Mouse (Mus musculus) CH12.LX (cell line): ENCODE results near the gene Lrrfip1. TPM values are rescaled to one million over a fixed set of nuclear protein-coding genes. Genes with fewer than 3 reads are reported as not detected.

Source experiments
- DNase-seq: peaks from one replicate; pipeline ENCODE4 v3.0.0-alpha.2; 2013; ENCODE audit errors: extremely low read depth
- H3K27ac ChIP-seq: 2 replicates; pipeline ENCODE4 v1.5.1; 2012; ENCODE audit warnings: low read depth, mild to moderate bottlenecking, control low read depth, moderate library complexity; ENCODE audit not compliant: insufficient read depth
- H3K27me3 ChIP-seq: replicated peaks from 2 replicates; pipeline ENCODE3; 2012; ENCODE audit warnings: inconsistent platforms
- H3K36me3 ChIP-seq, 2 experiments: replicated peaks in 1 of 2; 2 replicates each; pipeline versions ENCODE3 to v1.6.1; 2012; ENCODE audit warnings: inconsistent platforms in 1 of 2, low read length in 1 of 2, mild to moderate bottlenecking in 1 of 2, mixed read lengths in 1 of 2, moderate library complexity in 1 of 2; ENCODE audit not compliant: control insufficient read depth in 1 of 2, insufficient read depth in 1 of 2
- H3K4me1 ChIP-seq, 2 experiments: 2 replicates each; pipeline ENCODE4 v1.6.1; 2012; ENCODE audit warnings: inconsistent platforms in 1 of 2, moderate library complexity in 1 of 2; ENCODE audit not compliant: insufficient read depth in 2 of 2, control insufficient read depth in 1 of 2
- H3K4me2 ChIP-seq: 2 replicates; pipeline ENCODE4 v1.6.1; 2012; ENCODE audit warnings: low read depth, mild to moderate bottlenecking, control low read depth; ENCODE audit not compliant: poor library complexity, insufficient read depth, severe bottlenecking
- H3K4me3 ChIP-seq, 3 experiments: fragments of 150-350 bp in 1 of 3; sonication (generic) in 1 of 3; replicated peaks in 1 of 3; 2 replicates each; pipeline versions ENCODE3 to v1.5.1; 2011 to 2012; ENCODE audit warnings: low read depth in 2 of 3, low read length in 2 of 3, mild to moderate bottlenecking in 2 of 3, moderate library complexity in 2 of 3, control low read depth in 1 of 3, improper control_type of control experiment in 1 of 3, inconsistent platforms in 1 of 3, mixed read lengths in 1 of 3; ENCODE audit not compliant: poor library complexity in 1 of 3
- H3K79me2 ChIP-seq: replicated peaks from 2 replicates; pipeline ENCODE4 v1.6.1; 2012; ENCODE audit warnings: mild to moderate bottlenecking, moderate library complexity; ENCODE audit not compliant: control insufficient read depth, poor library complexity, insufficient read depth, severe bottlenecking; ENCODE audit errors: extremely low read depth
- H3K9ac ChIP-seq: 2 replicates; pipeline ENCODE4 v1.6.1; 2012; ENCODE audit warnings: low read depth, mild to moderate bottlenecking, control low read depth, moderate library complexity; ENCODE audit not compliant: insufficient read depth
- H3K9me3 ChIP-seq: replicated peaks from 2 replicates; pipeline ENCODE3; 2012; ENCODE audit warnings: low read length, inconsistent platforms, mixed read lengths
- CHD1 ChIP-seq: IDR thresholded peaks from 2 replicates; pipeline ENCODE4 v1.6.1; 2012; ENCODE audit warnings: low read depth, low read length, improper control_type of control experiment, inconsistent platforms
- CTCF ChIP-seq, 2 experiments: IDR thresholded peaks in 1 of 2; conservative IDR thresholded peaks in 1 of 2; 2 replicates each; pipeline ENCODE4 v1.5.1; 2011 to 2012; ENCODE audit warnings: low read depth in 2 of 2, low read length in 2 of 2, improper control_type of control experiment in 1 of 2, inconsistent platforms in 1 of 2, mild to moderate bottlenecking in 1 of 2, moderate library complexity in 1 of 2
- EP300 ChIP-seq: IDR thresholded peaks from 2 replicates; pipeline ENCODE4 v1.6.1; 2011; ENCODE audit warnings: low read length, improper control_type of control experiment
- ETS1 ChIP-seq: conservative IDR thresholded peaks from 2 replicates; pipeline ENCODE4 v1.6.1; 2012; ENCODE audit warnings: low read depth, mild to moderate bottlenecking, inconsistent platforms, low read length, improper control_type of control experiment, moderate library complexity
- GABPA ChIP-seq: IDR thresholded peaks from 2 replicates; pipeline ENCODE4 v1.6.1; 2012; ENCODE audit warnings: low read depth, low read length, improper control_type of control experiment, inconsistent platforms; ENCODE audit not compliant: insufficient replicate concordance
- HCFC1 ChIP-seq: IDR thresholded peaks from 2 replicates; pipeline ENCODE4 v1.6.1; 2012; ENCODE audit warnings: low read depth, mild to moderate bottlenecking, inconsistent platforms, low read length, improper control_type of control experiment
- JUN ChIP-seq: IDR thresholded peaks from 2 replicates; pipeline ENCODE4 v1.6.1; 2011; ENCODE audit warnings: low read depth, mild to moderate bottlenecking, low read length, improper control_type of control experiment, moderate library complexity; ENCODE audit not compliant: insufficient read depth
- JUND ChIP-seq: conservative IDR thresholded peaks from 2 replicates; pipeline ENCODE4 v1.6.1; 2011; ENCODE audit warnings: low read depth, low read length, improper control_type of control experiment
- MAFK ChIP-seq: IDR thresholded peaks from 2 replicates; pipeline ENCODE4 v1.6.1; 2011; ENCODE audit warnings: low read length, improper control_type of control experiment; ENCODE audit not compliant: insufficient replicate concordance
- MAX ChIP-seq: IDR thresholded peaks from 2 replicates; pipeline ENCODE4 v1.6.1; 2011; ENCODE audit warnings: low read length, improper control_type of control experiment
- MEF2A ChIP-seq: IDR thresholded peaks from 2 replicates; pipeline ENCODE4 v1.6.1; 2014; ENCODE audit warnings: low read depth, mild to moderate bottlenecking, inconsistent platforms, low read length, improper control_type of control experiment, borderline replicate concordance
- MXI1 ChIP-seq: IDR thresholded peaks from 2 replicates; pipeline ENCODE4 v1.6.1; 2011; ENCODE audit warnings: mild to moderate bottlenecking, low read depth, low read length, improper control_type of control experiment
- MYC ChIP-seq: IDR thresholded peaks from 2 replicates; pipeline ENCODE4 v1.6.1; 2011; ENCODE audit warnings: low read depth, mild to moderate bottlenecking, improper control_type of control experiment, low read length
- NRF1 ChIP-seq: IDR thresholded peaks from 2 replicates; pipeline ENCODE4 v1.6.1; 2014; ENCODE audit warnings: low read depth, mild to moderate bottlenecking, inconsistent platforms, low read length, improper control_type of control experiment, moderate library complexity
- POLR2A ChIP-seq: IDR thresholded peaks from 2 replicates; pipeline ENCODE4 v1.6.1; 2011; ENCODE audit warnings: low read depth, mild to moderate bottlenecking, improper control_type of control experiment, low read length
- RAD21 ChIP-seq: IDR thresholded peaks from 2 replicates; pipeline ENCODE4 v1.6.1; 2011; ENCODE audit warnings: low read depth, mild to moderate bottlenecking, low read length, improper control_type of control experiment, moderate library complexity
- RCOR1 ChIP-seq: conservative IDR thresholded peaks from 2 replicates; pipeline ENCODE4 v1.6.1; 2012; ENCODE audit warnings: low read depth, mild to moderate bottlenecking, inconsistent platforms, low read length, improper control_type of control experiment
- SIN3A ChIP-seq: IDR thresholded peaks from 2 replicates; pipeline ENCODE4 v1.6.1; 2012; ENCODE audit warnings: low read length, improper control_type of control experiment, inconsistent platforms
- SMC3 ChIP-seq: IDR thresholded peaks from 2 replicates; pipeline ENCODE4 v1.6.1; 2011; ENCODE audit warnings: low read depth, low read length, improper control_type of control experiment
- TCF12 ChIP-seq: IDR thresholded peaks from 2 replicates; pipeline ENCODE4 v1.6.1; 2014; ENCODE audit warnings: low read depth, mild to moderate bottlenecking, inconsistent platforms, low read length, improper control_type of control experiment
- USF1 ChIP-seq: IDR thresholded peaks from 2 replicates; pipeline ENCODE4 v1.6.1; 2014; ENCODE audit warnings: low read depth, mild to moderate bottlenecking, inconsistent platforms, low read length, improper control_type of control experiment
- USF2 ChIP-seq: conservative IDR thresholded peaks from 2 replicates; pipeline ENCODE4 v1.6.1; 2011; ENCODE audit warnings: low read depth, low read length, improper control_type of control experiment
- ZC3H11A ChIP-seq: IDR thresholded peaks from 2 replicates; pipeline ENCODE4 v1.6.1; 2012; ENCODE audit warnings: low read depth, mild to moderate bottlenecking, inconsistent platforms, low read length, improper control_type of control experiment
- ZKSCAN1 ChIP-seq: IDR thresholded peaks from 2 replicates; pipeline ENCODE4 v1.6.1; 2012; ENCODE audit warnings: low read depth, inconsistent platforms, low read length, improper control_type of control experiment, borderline replicate concordance
- ZMIZ1 ChIP-seq: IDR thresholded peaks from 2 replicates; pipeline ENCODE4 v1.6.1; 2012; ENCODE audit warnings: low read depth, mild to moderate bottlenecking, inconsistent platforms, low read length, improper control_type of control experiment
- ZNF384 ChIP-seq: IDR thresholded peaks from 2 replicates; pipeline ENCODE4 v1.6.1; 2012; ENCODE audit warnings: low read depth, low read length, improper control_type of control experiment, inconsistent platforms
- dilution Hi-C: fragments of 300-500 bp; cut with MboI; formaldehyde crosslinking; loops from 2 replicates; pipeline ENCODE4 v1.14.3; 2020; ENCODE audit warnings: low sequenced_read_pairs; ENCODE audit not compliant: extremely low pct_unique_long_range_greater_than_20kb, extremely low pct_ligation_motif_present
- in situ Hi-C: fragments of 300-500 bp; cut with MboI; formaldehyde crosslinking; loops from 3 replicates; pipeline ENCODE4 v1.14.3; 2019; ENCODE audit warnings: low sequenced_read_pairs, low pct_ligation_motif_present, low pct_unique_long_range_greater_than_20kb, mixed read lengths
- polyA plus RNA-seq: library from polyadenylated mRNA; unstranded; fragments of >175 nt; gene quantifications from 2 replicates; pipeline ENCODE4 v1.2.1, GENCODE M21; 2012; ENCODE audit warnings: low read depth; ENCODE audit not compliant: insufficient read length
- total RNA-seq, 2 experiments: library from RNA; depleted of rRNA; stranded (reverse); fragments of 300-350 nt in 1 of 2; fragments of >200 nt in 1 of 2; gene quantifications; 2 replicates each; pipeline ENCODE4 v1.2.3; 2012 to 2014

Gene Lrrfip1
- total and polyA plus RNA-seq, 3 experiments: 17.2 to 30.5 (median 19.1) TPM

DNA sequence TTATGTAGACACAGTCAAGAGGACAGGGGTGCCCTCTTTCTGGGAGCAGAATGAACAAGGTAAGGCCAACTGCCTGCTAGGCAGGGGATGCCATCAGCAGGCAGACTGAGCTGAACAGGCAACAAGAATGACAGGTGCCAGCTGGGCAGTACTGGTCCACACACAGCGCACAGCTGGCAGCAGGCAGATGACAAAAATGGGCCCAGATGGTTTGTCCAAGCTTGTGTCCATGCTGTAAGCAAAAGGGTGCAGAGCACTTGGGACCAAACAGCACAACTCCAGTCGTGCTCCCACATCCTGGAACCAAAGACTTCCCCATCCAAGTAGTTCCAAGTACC, 25.0 kb upstream of the Lrrfip1 start:
- no peak overlapping the region for H3K4me3 ChIP-seq
- H3K9me3 ChIP-seq: no peaks in the 10 kb centered on the region
- in situ Hi-C loops: loop anchor here (5.0 to 10.0 kb wide), 2 partner anchors 129 to 271 kb away; no protein-coding TSS in a partner anchor
- peaks cover 0 to 4% of the 10 kb centered on the region in 2 experiments; a peak in 1 of 4 replicates for H3K4me1 ChIP-seq
- H3K36me3 ChIP-seq: no peaks in the 10 kb centered on the region
- peaks cover 37% of the 10 kb centered on the region for H3K27me3 ChIP-seq
- no peak for DNase-seq
- no peak overlapping the region for H3K27ac ChIP-seq
- dilution Hi-C loops: no loop called here
- TF ChIP-seq JUN: no peak
- no peak for TF ChIP-seq MEF2A
- TF ChIP-seq MAX: no peak
- no peak for TF ChIP-seq JUND
- TF ChIP-seq USF1: no peak
- TF ChIP-seq SMC3: no peak
- no peak for TF ChIP-seq CHD1
- TF ChIP-seq ZMIZ1: no peak
- no peak for TF ChIP-seq MAFK
- no peak for TF ChIP-seq RAD21
- no peak for TF ChIP-seq RCOR1
- no peak for TF ChIP-seq ZNF384
- no peak for TF ChIP-seq EP300
- TF ChIP-seq ZC3H11A: no peak
- no peak for TF ChIP-seq MYC
- no peak for TF ChIP-seq MXI1
- no peak for TF ChIP-seq TCF12
- no peak for TF ChIP-seq HCFC1
- no peak overlapping the region for H3K9ac ChIP-seq
- H3K79me2 ChIP-seq: no peaks in the 10 kb centered on the region
- H3K4me2 ChIP-seq: no peak overlapping the region

DNA sequence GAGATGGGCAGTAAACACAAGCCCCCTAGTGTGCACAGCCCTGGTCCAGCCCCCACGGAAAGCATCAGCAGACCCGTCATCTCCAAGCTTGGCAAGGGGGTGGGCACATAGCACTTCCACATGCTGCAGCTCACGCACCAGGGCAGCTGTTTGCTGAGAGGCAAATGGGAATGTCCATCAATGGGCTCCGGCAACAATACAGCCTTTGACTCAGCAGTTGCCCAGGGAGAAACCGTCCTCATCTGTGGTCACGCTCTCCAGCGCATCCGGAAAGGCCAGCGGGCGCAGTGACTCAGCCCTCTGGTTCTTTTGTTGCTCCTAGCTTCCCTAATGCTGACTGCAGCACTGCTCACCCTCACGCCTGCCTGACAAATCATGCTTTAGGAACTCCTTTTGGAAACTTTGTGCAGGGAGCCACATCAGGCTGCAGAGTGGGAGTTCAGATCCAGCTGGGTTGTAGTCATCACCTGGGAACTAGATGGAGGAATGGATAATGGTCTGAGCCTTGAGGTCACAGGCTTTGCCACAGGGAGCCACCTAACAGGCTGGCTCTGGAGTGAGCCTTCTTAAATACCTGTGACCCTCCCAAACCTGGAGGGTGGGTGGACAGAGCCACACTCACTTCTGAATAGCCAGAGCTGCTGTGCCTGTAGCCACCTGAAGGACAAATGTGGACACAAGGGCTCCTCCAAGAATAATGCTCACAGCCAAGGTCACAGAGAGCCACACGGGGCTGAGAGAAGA, 23.5 kb upstream of the Lrrfip1 start:
- Histone ChIP-seq H3K9me3 (no peaks in the 10 kb centered on the region), H3K4me3 (no peak overlapping the region), H3K27ac (no peak overlapping the region), H3K27me3 (peaks cover 26% of the 10 kb centered on the region), H3K9ac (no peak overlapping the region), H3K4me1 (no peaks in the 10 kb centered on the region), H3K79me2 (no peaks in the 10 kb centered on the region), H3K36me3 (no peaks in the 10 kb centered on the region), H3K4me2 (no peak overlapping the region)
- in situ Hi-C loops (loop anchor here (5.0 to 10.0 kb wide), 2 partner anchors 127 to 270 kb away; no protein-coding TSS in a partner anchor), dilution Hi-C loops (no loop called here)
- no peak for TF ChIP-seq HCFC1
- no peak for TF ChIP-seq USF2
- no peak for TF ChIP-seq ZKSCAN1
- TF ChIP-seq GABPA: no peak
- no peak for TF ChIP-seq MXI1
- no peak for TF ChIP-seq ZMIZ1
- TF ChIP-seq POLR2A: no peak
- TF ChIP-seq EP300: no peak
- no peak for TF ChIP-seq CTCF (conservative IDR thresholded peaks at IDR 0.05 in 1 of 2, IDR thresholded peaks at IDR 0.05 in 1 of 2; ENCODE audit: low read depth in 2 of 2, low read length in 2 of 2)
- TF ChIP-seq ETS1: no peak
- TF ChIP-seq CHD1: no peak
- TF ChIP-seq SIN3A: no peak
- no peak for TF ChIP-seq NRF1
- no peak for TF ChIP-seq MYC
- DNase-seq: no peak
